Mouse (Mus musculus) layer of hippocampus, adult 11-12 months (tissue): ENCODE results near the gene Pla2g5.
"Not testable (repeated sequence)": the region's sequence is repeated elsewhere in the genome, so short reads cannot be mapped to it uniquely, and the experiment has no call there.

Experiments
- DNase-seq: peaks from one replicate; pipeline ENCODE4 v3.0.0; 2022; ENCODE audit warnings: low spot score

Gene Pla2g5

GRCm38 (mm10) chr4:138857576-138857975 is 5.7 kb downstream of the Pla2g5 start:
- no peak for DNase-seq

GRCm38 (mm10) chr4:138856491-138856890 is 6.8 kb downstream of the Pla2g5 start:
- DNase-seq: peak; percentile 71

GRCm38 (mm10) chr4:138855092-138855632 is 8.1 kb downstream of the Pla2g5 start:
- no peak for DNase-seq

GRCm38 (mm10) chr4:138852961-138853360 is 10.3 kb downstream of the Pla2g5 start:
- DNase-seq: no peak

GRCm38 (mm10) chr4:138851463-138851862 is 11.8 kb downstream of the Pla2g5 start:
- DNase-seq: peak; percentile 81

GRCm38 (mm10) chr4:138841386-138841785 is 21.9 kb downstream of the Pla2g5 start:
- DNase-seq: peak; percentile 84

GRCm38 (mm10) chr4:138840726-138841125 is 22.6 kb downstream of the Pla2g5 start:
- no peak for DNase-seq

- no peak for DNase-seq
Measured at GRCm38 (mm10) chr4:138839806-138840205, 23.5 kb downstream of the Pla2g5 start.

- no peak for DNase-seq
Measured at GRCm38 (mm10) chr4:138827147-138827546, 36.1 kb downstream of the Pla2g5 start.

GRCm38 (mm10) chr4:138825751-138826567 is 37.3 kb downstream of the Pla2g5 start:
- DNase-seq: no peak

GRCm38 (mm10) chr4:138824660-138825059 is 38.6 kb downstream of the Pla2g5 start:
- DNase-seq: no peak

GRCm38 (mm10) chr4:138824161-138824560 is 39.1 kb downstream of the Pla2g5 start:
- not testable (repeated sequence) for DNase-seq

- no peak for DNase-seq
Measured at GRCm38 (mm10) chr4:138821036-138821435, 42.2 kb downstream of the Pla2g5 start.

GRCm38 (mm10) chr4:138819101-138819500 is 44.2 kb downstream of the Pla2g5 start:
- no peak for DNase-seq

GRCm38 (mm10) chr4:138817736-138818135 is 45.5 kb downstream of the Pla2g5 start:
- DNase-seq: no peak

GRCm38 (mm10) chr4:138816166-138816565 is 47.1 kb downstream of the Pla2g5 start:
- DNase-seq: no peak

- no peak for DNase-seq
Measured at GRCm38 (mm10) chr4:138806920-138807541, 56.3 kb downstream of the Pla2g5 start.

GRCm38 (mm10) chr4:138806160-138806559 is 57.1 kb downstream of the Pla2g5 start:
- no peak for DNase-seq

GRCm38 (mm10) chr4:138805248-138805647 is 58.0 kb downstream of the Pla2g5 start:
- DNase-seq: no peak

- no peak for DNase-seq
Measured at GRCm38 (mm10) chr4:138802917-138803316, 60.4 kb downstream of the Pla2g5 start.

- no peak for DNase-seq
Measured at GRCm38 (mm10) chr4:138801631-138802030, 61.7 kb downstream of the Pla2g5 start.

GRCm38 (mm10) chr4:138800134-138800744 is 63.0 kb downstream of the Pla2g5 start:
- no peak for DNase-seq

GRCm38 (mm10) chr4:138797217-138797570 is 66.1 kb downstream of the Pla2g5 start:
- DNase-seq: no peak
